14 mouse cellular contexts compared by ENCODE assay signal in the genomic region with DNA sequence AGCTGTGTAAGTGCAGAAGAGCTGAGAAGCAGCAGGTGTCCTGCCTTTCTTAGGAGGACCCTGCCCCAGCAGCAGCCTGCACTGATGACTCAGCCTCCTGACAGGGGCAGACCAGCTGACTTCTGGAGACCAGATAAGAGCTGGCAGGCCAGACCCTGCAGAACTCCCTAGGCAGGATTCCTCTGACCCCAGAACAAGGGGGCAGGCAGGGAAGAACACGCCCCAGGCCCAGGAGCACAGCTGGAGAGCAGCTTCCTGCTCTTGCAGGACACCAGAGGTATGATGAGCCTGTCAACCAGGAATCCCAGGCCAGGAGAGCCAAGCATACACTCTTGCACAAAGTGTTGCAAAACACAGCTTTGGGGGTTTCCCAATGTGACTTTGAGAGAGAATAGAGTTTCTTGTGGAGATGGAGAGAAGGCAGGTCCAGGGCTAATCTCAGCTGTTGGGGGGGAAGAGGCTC. TPM values are rescaled to one million over a fixed set of nuclear protein-coding genes. Genes with fewer than 3 reads are reported as not detected.
DNase-seq lines count a peak whose midpoint lies in the region; ATAC-seq lines count a peak whose summit lies in the region.
"Had no signal": no experiment of that assay in that cellular context is flagged by ENCODE, and none has a peak within 500 bp of the region (broad histone marks: within the 10 kb centered on the region; RNA-seq: fewer than 3 reads in every experiment).

No protein-coding gene starts in this region.

- no peaks in the 10 kb centered on the region for H3K36me3 ChIP-seq in neural tube, embryonic 11.5 days (ENCODE audit: control insufficient read depth, insufficient read depth, low read length)
- H3K36me3 ChIP-seq in stomach, embryonic 15.5 days = no peaks in the 10 kb centered on the region
- H3K36me3 ChIP-seq: neural tube, embryonic 13.5 days had no signal

- peaks cover 44% of the 10 kb centered on the region for H3K4me1 ChIP-seq in neural tube, embryonic 11.5 days (ENCODE audit: control insufficient read depth, insufficient read depth, low read length)
- peaks cover 30% of the 10 kb centered on the region for H3K4me1 ChIP-seq in stomach, embryonic 15.5 days

- no peak for ATAC-seq in neural tube, embryonic 11.5 days (ENCODE audit: insufficient read depth, low FRiP score, low TSS enrichment)
- ATAC-seq in stomach, embryonic 15.5 days (ENCODE audit: insufficient read depth, low FRiP score, low read depth) = 0 out of 2 replicates have a peak, but pooled peaks have one; percentile 7
- ATAC-seq: hindbrain, postnatal 0 days had no signal

- intact Hi-C loops in left cerebral cortex, postnatal 25 days (cut with DNase I) = no loop called here

- H3K27me3 ChIP-seq in neural tube, embryonic 11.5 days (ENCODE audit: control insufficient read depth, insufficient read depth, low read length) = no peaks in the 10 kb centered on the region
- H3K27me3 ChIP-seq in stomach, embryonic 15.5 days (replicated peaks) = no peaks in the 10 kb centered on the region
- H3K27me3 ChIP-seq: neural tube, embryonic 13.5 days had no signal

- no peak overlapping the region for H3K27ac ChIP-seq in neural tube, embryonic 11.5 days (ENCODE audit: low read depth, low read length)
- H3K27ac ChIP-seq in stomach, embryonic 15.5 days = no peak overlapping the region
- H3K27ac ChIP-seq: hindbrain, postnatal 0 days; neural tube, embryonic 13.5 days had no signal

- H3K9ac ChIP-seq in neural tube, embryonic 11.5 days (ENCODE audit: low read length) = no peak overlapping the region
- no peak overlapping the region for H3K9ac ChIP-seq in stomach, embryonic 15.5 days
- H3K9ac ChIP-seq: neural tube, embryonic 13.5 days had no signal

- 13% methylated on average over 1 of the region's 1 CpGs for WGBS in neural tube, embryonic 11.5 days
- 32% methylated on average over 1 of the region's 1 CpGs for WGBS in stomach, embryonic 15.5 days

- H3K4me3 ChIP-seq in neural tube, embryonic 11.5 days (ENCODE audit: low read depth, low read length) = no peak overlapping the region
- H3K4me3 ChIP-seq in stomach, embryonic 15.5 days (replicated peaks) = no peak overlapping the region
- H3K4me3 ChIP-seq: neural tube, embryonic 13.5 days had no signal

- peak; percentile 26 for DNase-seq in neural tube, embryonic 11.5 days (ENCODE audit: low spot score)
- no peak for DNase-seq in neural tube, embryonic 10.5 days (ENCODE audit: extremely low spot score, low spot score)
- DNase-seq in fibroblast of lung, adult 2 months (ENCODE audit: low read depth) = peak; percentile 23
- DNase-seq in heart, postnatal 4 days = peak; percentile 10
- DNase-seq in left cerebral cortex, postnatal 25 days (ENCODE audit: low spot score in 2 of 2) = no peak
- DNase-seq in testis, postnatal 10 days (ENCODE audit: low spot score) = no peak
- no peak for DNase-seq in spleen, postnatal 4 days (ENCODE audit: low spot score in 2 of 2)
- DNase-seq: cerebellum, adult 11 months; lung, postnatal 4 days; spleen, adult 18-20 months had no signal

- H3K4me2 ChIP-seq in neural tube, embryonic 11.5 days (ENCODE audit: low read depth) = no peak overlapping the region
- H3K4me2 ChIP-seq in stomach, embryonic 15.5 days = no peak overlapping the region
- H3K4me2 ChIP-seq: neural tube, embryonic 13.5 days had no signal

- H3K9me3 ChIP-seq in neural tube, embryonic 11.5 days (ENCODE audit: control insufficient read depth, low read length) = no peaks in the 10 kb centered on the region
- H3K9me3 ChIP-seq in stomach, embryonic 15.5 days = no peaks in the 10 kb centered on the region
- H3K9me3 ChIP-seq: neural tube, embryonic 13.5 days had no signal

RNA-seq across cellular contexts. Expression of a gene that starts 22.9 kb away (rescaled TPM):
- 2.1 and 2.2 TPM in 2 replicates for polyA plus RNA-seq in neural tube, embryonic 11.5 days (2014; fragmentation: Nextera tagmentation; extraction: Ambion mirVana)
- not detected for total RNA-seq in heart, postnatal 4 days (2021)
- polyA plus RNA-seq in stomach, embryonic 15.5 days (2015; fragmentation: Nextera tagmentation; extraction: Ambion mirVana) = 2.0 and 2.2 TPM in 2 replicates
- under 1 TPM; 0.69 TPM for total RNA-seq in left cerebral cortex, postnatal 25 days (2021)

RNA-seq across cellular contexts. Expression of a gene that starts 25.8 kb away (rescaled TPM):
- not detected in 2 replicates for polyA plus RNA-seq in neural tube, embryonic 11.5 days (2014; fragmentation: Nextera tagmentation; extraction: Ambion mirVana)
- not detected for total RNA-seq in heart, postnatal 4 days (2021)
- polyA plus RNA-seq in stomach, embryonic 15.5 days (2015; fragmentation: Nextera tagmentation; extraction: Ambion mirVana) = 0.19 and 0.64 TPM in 2 replicates
- total RNA-seq in left cerebral cortex, postnatal 25 days (2021) = not detected
- total RNA-seq: hindbrain, postnatal 0 days; layer of hippocampus, adult 8-10 months had no signal
- polyA plus RNA-seq: hindbrain, postnatal 0 days; neural tube, embryonic 13.5 days had no signal

RNA-seq across cellular contexts. Expression of a gene that starts 36.6 kb away (rescaled TPM):
- 0.08 TPM in 1 of 2 replicates, not detected in the other for polyA plus RNA-seq in neural tube, embryonic 11.5 days (2014; fragmentation: Nextera tagmentation; extraction: Ambion mirVana)
- total RNA-seq in heart, postnatal 4 days (2021) = not detected
- 0.04 TPM in 1 of 2 replicates, not detected in the other for polyA plus RNA-seq in stomach, embryonic 15.5 days (2015; fragmentation: Nextera tagmentation; extraction: Ambion mirVana)
- not detected for total RNA-seq in left cerebral cortex, postnatal 25 days (2021)
- total RNA-seq: hindbrain, postnatal 0 days; layer of hippocampus, adult 8-10 months had no signal
- polyA plus RNA-seq: hindbrain, postnatal 0 days; neural tube, embryonic 13.5 days had no signal

Comparison
In these comparisons a context has a peak if more than half of its experiments do, and no peak if none do; other contexts are left out.
1. DNase-seq: peak in neural tube, embryonic 11.5 days (single experiment), fibroblast of lung, adult 2 months (single experiment) and heart, postnatal 4 days (single experiment); none in neural tube, embryonic 10.5 days (single experiment), left cerebral cortex, postnatal 25 days (0 of 2), testis, postnatal 10 days (single experiment) and spleen, postnatal 4 days (0 of 2).